Mouse (Mus musculus) cerebellum, adult 11-12 months (tissue): ENCODE measurements around the gene Prr3.
"Not testable (repeated sequence)": the region's sequence is repeated elsewhere in the genome, so short reads cannot be mapped to it uniquely, and the experiment has no call there.

Source experiments
- DNase-seq: peaks from one replicate; pipeline ENCODE4 v3.0.0; 2022

Prr3 gene

DNA sequence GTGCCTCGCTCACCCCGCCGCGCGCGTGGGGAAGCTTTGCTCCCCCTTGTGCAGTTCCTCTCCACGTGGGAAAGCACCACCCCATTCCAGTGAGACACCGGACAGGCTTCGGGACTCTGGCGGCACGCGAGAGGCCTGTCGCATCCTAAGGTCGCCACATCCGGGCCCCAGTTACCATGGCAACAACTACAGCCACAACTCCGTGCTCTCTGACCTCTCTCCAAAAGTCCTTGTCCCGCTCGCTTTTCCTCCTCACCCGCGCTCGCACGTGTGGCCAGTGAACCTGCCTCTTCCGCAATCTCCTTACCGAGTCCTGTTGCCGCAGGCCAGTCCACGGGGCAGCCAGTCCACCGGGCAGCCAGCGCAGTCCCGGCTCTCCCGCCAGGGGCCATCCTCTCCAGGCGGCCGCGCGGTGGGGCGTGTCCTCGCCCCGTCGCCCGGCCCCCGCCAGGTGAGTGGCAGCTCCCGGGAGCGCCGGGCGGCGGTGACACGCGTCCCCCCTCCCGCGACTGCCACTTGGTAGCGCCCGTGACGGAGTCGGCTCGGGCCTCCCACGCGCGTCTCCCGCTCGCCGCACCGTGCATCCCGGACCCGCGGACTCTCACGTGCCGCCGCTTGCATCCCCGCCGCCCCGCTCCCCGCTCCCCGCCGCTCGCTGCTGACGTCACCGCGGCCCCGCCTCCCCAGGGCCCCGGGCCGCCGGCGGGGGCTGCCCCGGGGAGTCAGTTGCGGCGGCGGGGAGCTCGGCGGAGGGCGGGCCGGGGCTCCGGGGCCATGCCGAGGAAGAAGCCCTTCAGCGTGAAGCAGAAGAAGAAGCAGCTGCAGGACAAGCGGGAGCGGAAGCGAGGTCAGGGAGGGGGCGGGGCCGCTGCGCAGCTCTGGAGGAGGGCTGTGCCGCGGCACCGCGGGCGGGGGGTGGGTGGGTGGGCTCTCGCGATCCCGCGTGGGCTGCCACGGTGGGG lies at the start of gene Prr3, which contains the start of gene Gnl1:
Gene Prr3, minus strand, starts transcription at position 836 of the 962 bp plus-strand sequence.
Gene Gnl1, plus strand, starts transcription at position 451 of the 962 bp plus-strand sequence.
- peak; percentile 93 for DNase-seq

DNA sequence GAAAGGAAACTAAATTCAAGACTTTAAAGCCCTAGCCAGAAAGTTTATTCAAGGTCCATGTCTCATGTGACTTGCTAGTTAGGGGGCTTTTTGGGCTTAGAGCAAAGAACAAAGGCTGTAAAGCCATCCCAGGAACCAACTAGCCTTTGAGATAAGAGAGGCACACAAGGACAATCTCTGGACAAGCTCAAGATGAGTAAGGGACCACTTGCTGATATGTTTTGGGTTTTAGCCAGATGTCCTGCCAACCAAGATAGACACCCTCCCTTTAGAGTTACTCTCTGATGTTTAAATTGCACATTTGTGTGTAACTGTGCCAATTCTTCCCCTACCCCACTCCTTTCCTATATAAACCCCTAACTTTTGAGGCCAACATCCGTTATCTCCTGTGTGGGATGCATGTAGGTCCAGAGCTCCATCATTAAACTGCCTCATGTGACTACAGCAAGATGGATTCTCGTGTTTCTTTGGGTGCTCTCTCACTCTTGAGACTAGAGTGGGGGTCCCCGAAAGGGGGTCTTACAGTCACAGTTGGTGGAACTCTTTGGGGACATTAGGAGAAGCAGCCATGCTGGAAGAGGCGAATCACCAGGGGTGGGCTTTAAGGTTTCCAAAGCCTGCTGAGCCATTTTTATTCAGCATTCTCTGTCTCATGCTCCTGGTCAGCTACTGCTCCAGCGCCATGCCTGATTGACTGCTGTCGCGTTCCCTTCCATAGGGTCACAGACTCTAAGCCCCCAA lies 49.0 kb upstream of the Prr3 start:
- no peak for DNase-seq

DNA sequence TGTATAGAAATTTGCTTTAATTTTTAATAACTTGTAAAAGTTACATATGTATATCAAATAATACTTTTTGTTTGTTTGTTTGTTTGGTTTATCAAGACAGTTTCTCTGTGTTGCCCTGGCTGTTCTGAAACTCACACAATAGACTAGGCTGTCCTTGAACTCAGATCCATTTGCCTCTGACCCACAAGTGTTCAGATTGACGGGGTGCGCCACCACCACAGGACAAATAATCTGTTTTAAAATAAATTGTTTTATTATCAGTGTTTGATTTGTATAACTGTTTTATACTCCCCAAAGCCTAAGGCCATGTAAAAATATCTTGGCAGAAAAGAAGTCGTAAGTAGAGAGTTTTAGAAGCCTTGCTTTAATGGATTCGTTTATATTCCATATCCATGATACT lies 47.6 kb upstream of the Prr3 start:
- DNase-seq: no peak

DNA sequence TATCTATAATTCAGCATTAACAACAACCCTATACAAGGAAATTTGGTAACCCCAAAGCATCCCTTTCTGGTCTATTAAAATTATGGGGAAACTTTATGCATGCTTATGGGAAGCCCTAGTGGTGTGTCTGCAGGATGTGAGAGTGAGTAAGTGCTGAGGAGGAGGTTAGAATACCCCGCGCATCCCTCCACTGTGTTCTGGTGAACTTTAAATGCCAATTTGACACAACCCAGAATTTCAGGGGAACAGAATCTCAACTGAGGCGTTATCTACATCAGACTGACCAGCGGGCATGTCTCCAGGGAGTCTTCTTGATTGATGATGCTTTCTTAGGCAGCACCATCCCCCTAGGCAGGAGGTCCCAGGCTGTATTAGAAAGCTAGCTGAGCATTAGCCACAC lies 45.9 kb upstream of the Prr3 start:
- DNase-seq: no peak

DNA sequence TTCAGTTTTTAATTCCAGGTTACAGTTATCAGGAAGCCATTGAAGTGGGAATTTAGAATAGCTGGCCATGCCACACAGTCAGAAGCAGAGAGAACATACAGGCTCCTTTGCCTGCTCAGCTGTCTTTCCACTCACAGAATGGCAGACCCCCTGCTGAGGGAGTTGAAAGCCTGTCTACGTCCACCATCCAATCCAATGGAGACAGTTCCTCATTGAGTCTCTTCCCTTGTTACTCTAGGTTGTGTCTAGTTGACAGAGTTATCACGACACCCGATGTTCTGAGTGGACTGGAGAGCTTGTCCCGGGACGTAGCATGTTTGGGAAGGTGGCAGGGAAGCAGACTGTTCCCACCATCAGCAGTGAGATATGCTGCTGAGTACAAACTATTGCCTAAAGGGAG lies 45.2 kb upstream of the Prr3 start:
- no peak for DNase-seq

DNA sequence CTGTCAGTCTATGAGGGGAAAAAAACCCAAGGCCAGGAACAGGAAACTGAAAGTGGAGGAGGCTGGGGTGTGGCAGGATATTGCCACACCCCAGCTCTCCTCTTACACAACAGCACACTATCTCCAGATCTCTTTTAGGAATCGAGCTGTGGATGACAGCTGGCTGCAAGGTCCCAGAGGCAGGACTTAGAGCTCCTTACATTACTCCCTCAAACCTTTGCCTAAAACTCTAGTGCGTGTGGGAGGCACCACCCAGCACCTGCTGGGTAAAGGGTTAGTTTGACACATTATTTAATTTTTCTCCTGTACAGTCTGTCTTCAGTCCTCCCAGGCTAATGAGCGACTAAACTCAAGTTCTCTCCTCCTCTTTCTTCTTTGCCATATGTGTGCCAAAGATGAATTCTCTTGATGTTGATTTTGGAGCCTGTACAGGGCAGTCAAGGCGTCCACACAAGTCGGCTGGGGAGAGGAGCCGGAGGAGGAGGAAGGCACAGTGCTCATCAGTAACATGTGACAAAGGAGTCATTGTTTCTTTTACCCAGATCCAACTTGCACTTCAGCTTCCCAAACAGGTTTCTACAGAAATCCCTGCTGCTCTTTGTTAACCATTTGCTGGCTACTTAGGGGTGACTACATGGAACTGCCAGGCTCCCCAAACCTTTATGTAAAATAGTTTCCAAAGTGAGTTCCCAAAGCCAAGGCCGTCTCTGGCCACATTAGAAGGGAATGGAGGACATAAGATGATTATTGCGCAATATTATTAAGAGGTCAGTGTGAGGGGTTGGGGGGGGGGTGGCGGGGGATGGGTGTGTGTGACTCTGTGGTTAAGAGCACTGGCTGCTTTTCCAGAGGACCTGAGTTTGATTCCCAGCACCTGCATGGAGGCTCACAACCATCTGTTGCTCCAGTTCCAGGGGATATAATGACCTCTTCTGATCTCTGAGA lies 43.9 kb upstream of the Prr3 start:
- no peak for DNase-seq

DNA sequence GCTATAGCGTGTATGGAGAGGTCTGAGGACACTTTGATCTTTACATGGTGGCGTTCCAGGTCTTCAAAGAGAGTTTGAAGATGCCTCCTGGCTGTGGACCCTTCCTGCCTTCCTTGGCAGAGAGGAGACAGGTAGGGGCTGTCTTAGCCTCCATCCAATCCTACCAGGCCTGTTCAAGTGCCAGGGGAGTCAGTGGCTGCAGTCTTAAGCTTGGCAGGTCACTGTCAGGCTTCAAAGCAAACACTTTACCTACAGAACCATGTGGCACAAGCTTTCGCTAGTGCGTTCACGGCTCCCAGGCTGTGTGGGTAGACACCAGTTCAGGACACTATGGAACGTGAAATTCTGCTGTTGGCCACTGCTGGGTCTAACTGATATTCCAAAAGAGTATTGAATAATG lies 42.9 kb upstream of the Prr3 start:
- no peak for DNase-seq

DNA sequence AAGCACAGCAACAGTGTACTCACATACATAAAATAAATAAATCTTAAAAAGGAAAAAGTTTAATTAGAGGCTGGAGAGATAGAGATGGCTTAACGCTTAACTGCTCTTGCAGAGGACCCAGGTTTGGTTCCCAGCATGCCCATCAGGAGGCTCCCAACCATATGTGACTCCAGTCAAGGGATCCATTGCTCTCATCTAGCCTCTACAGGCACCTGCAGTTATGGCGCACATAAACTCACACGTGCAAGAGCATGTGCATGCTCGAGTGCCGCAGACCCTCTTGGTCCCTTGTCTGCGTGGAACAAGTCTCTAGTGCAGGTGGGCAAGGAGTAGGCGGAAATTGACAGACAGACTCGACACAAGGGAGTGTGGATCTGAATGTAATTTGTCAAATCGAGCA lies 42.1 kb upstream of the Prr3 start:
- no peak for DNase-seq

DNA sequence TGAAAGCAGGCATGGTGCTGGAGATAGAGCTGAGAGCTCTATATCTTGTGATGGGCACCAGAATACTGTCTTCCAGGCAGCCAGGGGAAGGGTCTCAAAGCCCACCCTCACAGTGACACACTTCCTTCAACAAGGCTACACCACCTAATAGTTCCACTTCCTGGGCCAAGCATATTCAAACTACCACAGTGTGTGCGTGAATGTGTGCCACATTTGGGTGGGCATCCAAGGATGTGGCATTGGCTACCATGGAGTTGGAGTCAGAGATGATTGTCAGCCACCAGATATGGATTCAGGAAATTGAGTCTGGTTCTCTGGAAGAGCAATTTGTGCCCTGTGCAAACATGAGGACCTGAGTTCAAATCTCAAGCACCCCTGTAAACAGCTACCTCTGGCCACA lies 41.3 kb upstream of the Prr3 start:
- no peak for DNase-seq

DNA sequence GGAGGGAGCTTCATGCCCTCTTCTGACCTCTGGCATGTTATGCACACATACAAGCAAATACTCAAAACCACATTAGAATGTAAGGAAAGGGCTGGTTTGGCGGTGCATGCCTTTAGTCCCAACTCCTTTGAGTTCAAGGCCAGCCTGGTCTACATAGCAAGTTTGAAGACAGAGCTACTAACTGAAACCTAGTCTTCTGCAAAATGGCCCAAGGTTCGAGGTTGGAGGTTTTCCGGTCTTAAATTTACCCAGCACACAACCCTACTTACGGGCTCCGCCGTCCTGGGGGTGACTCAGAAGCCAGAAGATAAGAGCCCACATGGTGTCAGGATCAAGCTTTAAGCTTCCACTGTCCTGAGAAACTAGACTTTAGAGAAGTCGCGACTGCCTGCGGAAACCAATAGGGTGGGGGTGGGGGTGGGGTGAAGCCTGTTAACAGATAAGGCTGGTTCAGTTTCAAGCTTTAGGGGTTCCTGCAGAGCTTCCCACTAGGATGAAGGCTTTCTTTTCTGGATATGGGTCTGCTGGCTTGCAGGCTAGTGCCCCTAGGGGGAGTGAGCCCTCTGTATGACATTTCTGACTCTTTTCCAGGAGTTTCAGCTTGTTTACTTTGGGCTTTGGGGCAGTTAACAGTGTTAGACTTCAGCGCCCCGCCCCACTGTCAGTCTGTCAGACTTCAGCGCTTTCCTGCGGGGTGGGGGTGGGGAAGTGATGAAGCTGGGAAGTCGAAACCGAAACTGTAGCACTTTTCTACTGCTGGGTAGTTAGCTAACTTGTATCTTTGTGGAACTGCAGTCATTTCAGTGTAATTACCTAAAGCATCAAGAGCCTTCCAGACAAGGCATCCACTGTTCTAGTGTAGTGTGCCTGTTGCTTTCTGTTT lies 40.4 kb upstream of the Prr3 start, which contains the start of gene H2-T24:
Gene H2-T24, minus strand, starts transcription at position 370 of the 883 bp plus-strand sequence.
- DNase-seq: no peak

DNA sequence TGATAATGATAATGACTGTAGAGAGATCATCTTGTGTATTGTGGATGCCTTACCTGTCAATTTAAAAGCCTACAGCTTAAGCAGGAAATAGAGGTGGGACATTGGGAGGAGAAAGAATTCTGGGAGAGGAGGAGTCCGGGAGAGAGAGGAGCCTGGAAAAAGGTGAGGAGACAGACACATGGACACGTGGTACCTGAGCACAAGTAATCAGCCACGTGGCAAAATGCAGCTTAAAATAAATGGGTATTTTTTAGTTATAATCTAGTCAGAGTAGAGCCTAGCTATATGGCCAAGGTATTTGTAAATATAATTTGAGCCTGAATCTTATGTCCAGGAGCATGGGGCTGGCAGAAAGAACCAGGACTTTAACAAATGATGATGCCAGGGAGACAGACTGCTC lies 39.5 kb upstream of the Prr3 start:
- DNase-seq: no peak

DNA sequence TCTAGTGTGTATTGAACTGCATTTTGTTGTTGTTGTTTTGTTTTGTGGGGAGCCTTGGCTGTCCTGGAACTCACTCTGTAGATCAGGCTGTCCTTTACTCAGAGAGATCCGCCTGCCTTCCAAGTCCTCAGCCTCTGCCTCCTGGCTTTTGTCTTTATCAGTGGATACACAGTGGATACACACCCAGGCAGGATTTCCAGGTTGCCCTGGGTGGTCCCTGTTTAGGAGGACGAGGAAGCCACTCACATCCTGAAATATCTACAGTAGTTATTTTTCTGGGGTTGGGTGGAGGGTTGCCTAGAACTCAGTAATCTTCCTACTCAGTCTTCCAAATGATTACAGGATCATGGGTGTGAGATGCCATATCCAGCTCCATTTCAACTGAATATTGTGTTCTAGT lies 38.9 kb upstream of the Prr3 start:
- DNase-seq: no peak

DNA sequence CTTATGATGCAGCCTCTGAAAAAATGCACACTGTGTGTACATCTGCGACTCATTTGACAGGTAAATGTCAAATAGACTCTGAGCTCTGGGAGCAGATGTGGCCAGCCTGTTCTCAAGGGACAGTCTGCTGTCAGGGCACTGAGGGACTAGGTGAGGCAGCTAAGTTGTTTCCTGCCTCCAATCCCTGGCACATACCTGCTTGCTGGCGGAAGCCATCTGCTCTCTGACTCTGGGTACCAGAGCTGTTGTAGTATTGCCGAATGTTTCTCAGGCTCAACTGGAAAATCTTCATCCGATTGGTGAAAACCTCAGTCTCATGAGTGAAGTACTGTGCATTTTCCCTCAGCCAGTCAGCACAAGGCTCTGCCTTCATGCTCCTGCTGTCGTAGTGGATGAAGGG lies 37.0 kb upstream of the Prr3 start:
- DNase-seq: no peak

DNA sequence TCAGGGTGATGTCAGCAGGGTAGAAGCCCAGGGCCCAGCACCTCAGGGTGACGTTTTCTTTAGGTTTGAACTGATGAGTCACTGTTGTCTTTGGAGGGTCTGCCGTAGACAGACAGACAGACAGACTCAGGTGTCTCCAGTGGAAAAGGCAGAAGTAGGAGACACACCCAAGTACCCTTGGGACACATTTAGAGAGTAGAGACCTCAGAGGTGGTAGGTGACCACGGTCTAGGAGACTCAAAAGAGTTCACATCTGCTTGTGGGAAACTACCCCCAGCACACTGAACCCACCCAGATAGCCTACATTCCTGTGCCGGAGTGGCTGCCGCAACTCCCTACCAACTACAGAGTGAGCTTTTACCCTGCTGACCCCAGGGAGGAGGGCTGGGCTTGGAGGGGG lies 34.9 kb upstream of the Prr3 start:
- no peak for DNase-seq

DNA sequence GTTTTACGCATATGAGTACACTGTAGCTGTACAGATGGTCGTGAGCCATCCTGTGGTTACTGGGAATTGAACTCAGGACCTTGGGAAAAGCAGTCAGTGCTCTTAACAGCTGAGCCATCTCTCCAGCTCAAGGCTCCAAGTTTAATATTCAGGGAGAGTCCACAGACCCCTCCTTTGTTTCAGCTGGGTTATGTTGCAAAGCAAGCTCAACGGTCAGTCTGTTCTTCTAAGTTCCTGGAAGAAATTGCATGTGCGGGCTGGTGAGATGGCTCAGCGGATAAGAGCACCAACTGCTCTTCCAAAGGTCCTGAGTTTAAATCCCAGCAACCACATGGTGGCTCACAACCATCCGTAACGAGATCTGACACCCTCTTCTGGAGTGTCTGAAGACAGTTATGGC lies 24.4 kb upstream of the Prr3 start:
- not testable (repeated sequence) for DNase-seq

DNA sequence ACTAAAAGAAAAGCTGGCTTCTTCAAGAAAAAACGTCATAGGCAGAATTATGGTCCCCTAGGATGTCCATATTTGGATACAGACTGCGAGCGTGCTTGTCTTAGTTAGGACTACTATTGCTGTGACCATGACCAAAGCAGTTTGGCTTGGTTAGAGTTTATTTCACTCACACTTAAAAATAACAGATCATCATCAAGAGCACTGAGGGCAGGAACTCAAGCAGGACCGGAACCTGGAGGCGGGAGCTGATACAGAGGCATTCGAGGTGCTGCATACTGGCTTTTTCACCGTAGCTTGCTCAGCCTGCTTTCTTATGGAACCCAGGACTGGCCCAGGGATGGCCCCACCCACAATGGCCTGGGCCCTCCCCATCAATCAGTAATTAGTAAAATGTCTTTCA lies 23.3 kb upstream of the Prr3 start:
- no peak for DNase-seq

DNA sequence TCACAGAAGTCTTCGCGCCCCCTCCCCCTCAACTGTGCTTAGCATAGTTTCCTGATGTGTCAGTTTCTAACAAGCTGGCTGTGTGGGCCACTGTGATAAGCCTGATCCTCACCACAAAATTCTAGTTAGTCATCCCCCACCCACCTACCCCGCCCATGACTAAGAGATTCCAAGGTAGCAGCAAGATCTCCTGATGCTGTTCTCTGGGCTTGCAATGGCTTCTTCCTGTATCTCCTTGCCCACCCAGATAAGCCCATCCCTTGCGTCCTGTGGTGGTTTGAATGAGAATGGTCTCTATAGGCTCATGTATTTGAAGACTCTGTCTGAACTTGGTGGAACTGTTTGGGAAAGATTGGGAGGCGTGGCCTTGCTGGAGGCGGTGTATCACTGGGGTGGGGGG lies 21.9 kb upstream of the Prr3 start:
- no peak for DNase-seq

DNA sequence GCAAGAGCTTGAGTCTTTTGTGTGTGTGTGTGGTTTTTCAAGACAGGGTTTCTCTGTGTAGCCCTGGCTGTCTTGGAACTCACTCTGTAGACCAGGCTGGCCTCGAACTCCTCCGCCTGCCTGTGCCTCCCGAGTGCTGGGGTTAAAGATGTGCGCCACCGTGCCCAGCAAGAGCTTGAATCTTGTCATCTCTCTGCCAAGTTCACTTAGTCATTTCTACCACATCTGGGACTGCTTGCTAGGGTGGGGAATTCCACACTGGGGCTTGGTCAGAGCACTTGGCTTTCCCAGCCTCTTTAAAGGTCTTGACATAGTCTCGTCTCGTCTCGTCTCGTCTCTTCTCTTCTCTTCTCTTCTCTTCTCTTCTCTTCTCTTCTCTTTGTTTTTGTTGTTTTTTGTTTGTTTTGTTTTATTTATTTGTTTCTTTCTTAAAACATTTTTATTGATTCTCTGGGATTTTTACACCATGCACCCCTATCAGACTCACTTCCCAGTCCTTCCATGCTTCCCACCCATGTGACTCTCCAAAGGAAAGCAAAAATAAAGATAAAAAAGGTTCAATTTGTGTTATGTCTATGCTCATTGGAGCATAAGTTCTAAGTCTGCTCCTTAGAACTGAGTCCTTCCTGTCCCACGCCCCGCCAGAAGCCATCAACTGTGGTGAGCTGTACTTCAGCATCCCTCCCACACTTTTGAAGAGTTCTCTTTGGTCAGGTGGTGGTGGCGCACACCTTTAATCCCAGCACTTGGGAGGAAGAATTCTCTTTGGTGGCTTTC lies 21.3 kb upstream of the Prr3 start:
- DNase-seq: no peak

DNA sequence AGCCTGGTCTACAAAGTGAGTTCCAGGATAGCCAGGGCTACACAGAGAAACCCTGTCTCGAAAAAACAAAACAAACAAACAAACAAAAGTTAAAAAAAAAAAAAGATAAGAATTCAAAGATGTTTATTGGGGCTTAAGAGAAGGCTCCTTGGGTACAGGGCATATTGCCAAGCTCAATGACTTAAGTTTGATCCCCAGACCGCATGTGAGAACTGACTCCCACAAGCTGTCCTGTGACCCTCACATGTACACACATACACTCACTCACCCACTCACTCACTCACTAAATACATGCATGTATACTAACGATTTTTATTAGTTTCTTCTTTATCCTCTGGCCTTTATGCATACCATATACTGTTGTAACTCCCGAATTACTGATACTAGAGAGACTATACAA lies 20.3 kb upstream of the Prr3 start:
- DNase-seq: no peak

DNA sequence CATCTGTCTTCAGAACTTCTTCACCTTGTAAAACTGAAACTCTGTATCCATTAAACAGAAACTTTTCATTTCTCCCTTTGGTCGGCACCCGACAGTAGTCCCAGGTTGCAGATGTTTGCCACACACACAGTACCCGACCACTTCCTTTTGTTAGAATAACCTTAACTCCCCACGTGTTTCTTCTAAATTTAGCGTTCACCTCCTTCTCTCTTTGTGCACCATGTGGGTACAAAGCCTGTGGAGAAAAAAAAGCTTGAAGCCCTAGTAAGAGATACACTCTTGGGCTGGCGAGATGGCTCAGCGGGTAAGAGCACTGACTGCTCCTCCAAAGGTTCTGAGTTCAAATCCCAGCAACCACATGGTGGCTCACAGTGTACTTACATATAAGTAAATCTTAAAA lies 19.3 kb upstream of the Prr3 start:
- no peak for DNase-seq
